8 mouse cellular contexts compared by ENCODE assay signal in genomic region chr14:33303348-33303819, GRCm38 (mm10).
DNase-seq lines count a peak whose midpoint lies in the region; ATAC-seq and TF ChIP-seq lines count a peak whose summit lies in the region.

No protein-coding gene starts in this region.

- H3K36me3 ChIP-seq in midbrain, embryonic 14.5 days (ENCODE audit: control insufficient read depth, insufficient read depth, low read length): no peaks in the 10 kb centered on the region
- H3K36me3 ChIP-seq in small intestine, adult 2 months (ENCODE audit: control insufficient read depth, insufficient read depth, low read length): no peaks in the 10 kb centered on the region

- 25% methylated on average over 9 of the region's 9 CpGs for WGBS in midbrain, embryonic 14.5 days
- 21% methylated on average over 9 of the region's 9 CpGs for WGBS in small intestine, adult 2 months

- H3K4me1 ChIP-seq in midbrain, embryonic 14.5 days (ENCODE audit: control insufficient read depth, insufficient read depth, low read length): 0 out of 2 replicates have a peak, but pooled peaks cover 5% of the 10 kb centered on the region
- H3K4me1 ChIP-seq in small intestine, adult 2 months (ENCODE audit: control insufficient read depth, insufficient read depth, insufficient read length, low read length): 0 out of 2 replicates have a peak, but pooled peaks cover 2% of the 10 kb centered on the region

- H3K4me2 ChIP-seq in midbrain, embryonic 14.5 days (ENCODE audit: low read length): no peak overlapping the region

- DNase-seq in 3134 (ENCODE audit: extremely low read depth, insufficient read length, low spot score): peak; percentile 61
- peak; percentile 93 for DNase-seq in adipocyte (ENCODE audit: low spot score)
- DNase-seq in gastrocnemius, postnatal 10 days: peak; percentile 76
- DNase-seq in kidney, adult 18-20 months: peak; percentile 74
- peak; percentile 66 to 84 for DNase-seq in left cerebral cortex, postnatal 36 days (ENCODE audit: low spot score in 2 of 2)
- DNase-seq in midbrain, embryonic 14.5 days: peak; percentile 93

- peak; percentile 55; the same call in 1 of the 2 replicates for TF ChIP-seq CTCF in small intestine, adult 2 months (IDR thresholded peaks at IDR 0.05; ENCODE audit: extremely low read depth, insufficient read length, insufficient replicate concordance, low read depth, low read length)

- H3K4me3 ChIP-seq in midbrain, embryonic 14.5 days (replicated peaks; ENCODE audit: low read depth, low read length): no peak overlapping the region
- H3K4me3 ChIP-seq in small intestine, adult 2 months (ENCODE audit: low read depth, low read length): no peak overlapping the region

- no peak overlapping the region for H3K27ac ChIP-seq in midbrain, embryonic 14.5 days (replicated peaks; ENCODE audit: low read depth, low read length)
- no peak overlapping the region for H3K27ac ChIP-seq in small intestine, adult 2 months (ENCODE audit: insufficient read depth, low read depth, low read length)

- H3K9ac ChIP-seq in midbrain, embryonic 14.5 days (replicated peaks; ENCODE audit: low read length): no peak overlapping the region

- H3K9me3 ChIP-seq in midbrain, embryonic 14.5 days (ENCODE audit: control insufficient read depth, low read length): no peaks in the 10 kb centered on the region

- no peak for TF ChIP-seq POLR2A in small intestine, adult 2 months (IDR thresholded peaks at IDR 0.05; ENCODE audit: low read depth, low read length)

- no peaks in the 10 kb centered on the region for H3K27me3 ChIP-seq in midbrain, embryonic 14.5 days (ENCODE audit: control insufficient read depth, insufficient read depth, low read length)
- no peaks in the 10 kb centered on the region for H3K27me3 ChIP-seq in small intestine, adult 2 months (ENCODE audit: control insufficient read depth, insufficient read depth, low read length)

- peak; percentile 87 for ATAC-seq in common myeloid progenitor, adult 5-6 weeks (replicated peaks; ENCODE audit: low read depth, poor library complexity, severe bottlenecking)
- ATAC-seq in midbrain, embryonic 14.5 days (ENCODE audit: low FRiP score, low TSS enrichment): peak; percentile 62

- intact Hi-C loops in left cerebral cortex, postnatal 36 days (cut with DNase I): loop anchor here (1.0 kb wide), 1 partner anchor 90 kb away; no protein-coding TSS in a partner anchor
